Mouse (Mus musculus): ENCODE measurements around the gene Klhl31. TPM values are rescaled to one million over a fixed set of nuclear protein-coding genes. Genes with fewer than 3 reads are reported as not detected.
A peak's percentile ranks its signal among the peaks of the same experiment; 100 is the strongest.

Klhl31 gene
- 31.1 and 39.8 TPM in 2 replicates for polyA plus RNA-seq (2014; fragmentation: Nextera tagmentation; extraction: Ambion mirVana)

- peak within 1 kb of the TSS; percentile 44 for H3K27ac ChIP-seq (replicated peaks; ENCODE audit: low read depth, low read length)
- 0 out of 2 replicates have a peak, but pooled peaks cover 5% of the 10 kb centered on the region for H3K4me1 ChIP-seq (ENCODE audit: control insufficient read depth, insufficient read depth, low read length)
- no peaks in the 10 kb centered on the region for H3K36me3 ChIP-seq (ENCODE audit: control insufficient read depth, insufficient read depth, low read length)
- no peaks in the 10 kb centered on the region for H3K9me3 ChIP-seq (ENCODE audit: control insufficient read depth, low read length)
- H3K4me2 ChIP-seq (ENCODE audit: low read depth, low read length), result 0 out of 2 replicates have a peak within 1 kb of the TSS, but pooled peaks have one; percentile 4
- H3K9ac ChIP-seq (ENCODE audit: low read depth, low read length), result 0 out of 2 replicates have a peak within 1 kb of the TSS, but pooled peaks have one; percentile 14
- ATAC-seq (ENCODE audit: low read depth), result peak; percentile 64
- H3K4me3 ChIP-seq (ENCODE audit: low read depth, low read length), result no peak within 1 kb of the TSS
- no peaks in the 10 kb centered on the region for H3K27me3 ChIP-seq (replicated peaks; ENCODE audit: control insufficient read depth, insufficient read depth, low read length)
- peak; percentile 25 for DNase-seq (ENCODE audit: low spot score)
- 37% methylated on average over 9 of the region's 10 CpGs for WGBS
Measured at GRCm38 (mm10) chr9:77636450-77636951, at the start of gene Klhl31. Klhl31 (plus strand) TSS chr9:77636500.

DNA sequence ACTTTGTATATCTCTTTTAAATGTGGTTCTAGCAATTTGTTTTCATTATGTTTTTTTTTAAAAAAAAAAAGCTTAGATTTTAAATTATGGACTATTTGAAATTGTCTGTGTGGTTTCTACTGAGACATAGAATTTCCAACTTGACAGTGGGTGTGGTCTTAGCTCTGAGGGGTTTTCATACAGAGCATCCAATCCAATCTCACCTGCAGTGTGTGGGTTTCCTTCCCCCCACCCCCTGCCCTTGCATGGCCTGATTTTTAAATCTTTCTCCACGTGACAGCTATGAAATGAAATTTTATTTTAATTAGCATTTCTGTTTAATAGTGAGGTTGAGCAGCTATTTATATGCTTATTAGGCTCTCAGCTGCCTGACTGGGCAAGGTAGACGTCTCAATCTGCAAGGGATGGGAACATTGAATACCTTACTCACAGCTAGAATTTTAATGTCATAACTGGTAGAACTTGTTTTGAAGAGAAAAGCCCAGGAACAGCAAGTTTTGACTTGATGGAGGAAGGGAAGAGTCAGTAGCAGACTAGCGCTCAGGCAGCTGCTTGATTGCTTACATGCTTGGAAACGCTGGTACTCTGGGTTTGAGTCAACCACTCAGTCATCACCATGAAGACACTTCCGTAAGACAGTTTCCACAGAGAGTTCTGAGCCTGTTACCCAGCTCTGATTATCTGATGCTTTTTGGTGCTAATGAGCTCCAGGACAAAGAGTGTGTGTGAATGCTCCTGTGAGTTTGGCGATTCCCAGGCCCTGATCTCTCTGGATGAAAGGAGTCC is 49.3 kb upstream of the Klhl31 start:
- peak; percentile 71 for DNase-seq (ENCODE audit: low spot score)
- H3K9me3 ChIP-seq (ENCODE audit: control insufficient read depth, low read length), result no peaks in the 10 kb centered on the region

GRCm38 (mm10) chr9:77587616-77588015 is 48.7 kb upstream of the Klhl31 start:
- DNase-seq (ENCODE audit: low spot score), result no peak
- Histone ChIP-seq H3K36me3 (ENCODE audit: control insufficient read depth, insufficient read depth, low read length) (no peaks in the 10 kb centered on the region), H3K9ac (ENCODE audit: low read depth, low read length) (no peak overlapping the region), H3K4me1 (ENCODE audit: control insufficient read depth, insufficient read depth, low read length) (no peaks in the 10 kb centered on the region), H3K9me3 (ENCODE audit: control insufficient read depth, low read length) (no peaks in the 10 kb centered on the region), H3K4me3 (ENCODE audit: low read depth, low read length) (no peak overlapping the region), H3K4me2 (ENCODE audit: low read depth, low read length) (no peak overlapping the region), H3K27me3 (replicated peaks; ENCODE audit: control insufficient read depth, insufficient read depth, low read length) (no peaks in the 10 kb centered on the region), H3K27ac (replicated peaks; ENCODE audit: low read depth, low read length) (no peak overlapping the region)
- no peak for ATAC-seq (ENCODE audit: low read depth)
- WGBS, result 79% methylated on average over 7 of the region's 7 CpGs

More for the DNA sequence above, 49.3 kb upstream of the Klhl31 start:
- Histone ChIP-seq H3K27me3 (replicated peaks; ENCODE audit: control insufficient read depth, insufficient read depth, low read length) (no peaks in the 10 kb centered on the region), H3K36me3 (ENCODE audit: control insufficient read depth, insufficient read depth, low read length) (no peaks in the 10 kb centered on the region), H3K4me1 (ENCODE audit: control insufficient read depth, insufficient read depth, low read length) (no peaks in the 10 kb centered on the region), H3K4me3 (ENCODE audit: low read depth, low read length) (no peak overlapping the region), H3K9ac (ENCODE audit: low read depth, low read length) (no peak overlapping the region), H3K4me2 (ENCODE audit: low read depth, low read length) (no peak overlapping the region), H3K27ac (replicated peaks; ENCODE audit: low read depth, low read length) (no peak overlapping the region)
- WGBS, result 64% methylated on average over 6 of the region's 6 CpGs
- ATAC-seq (ENCODE audit: low read depth), result peak; percentile 76

DNA sequence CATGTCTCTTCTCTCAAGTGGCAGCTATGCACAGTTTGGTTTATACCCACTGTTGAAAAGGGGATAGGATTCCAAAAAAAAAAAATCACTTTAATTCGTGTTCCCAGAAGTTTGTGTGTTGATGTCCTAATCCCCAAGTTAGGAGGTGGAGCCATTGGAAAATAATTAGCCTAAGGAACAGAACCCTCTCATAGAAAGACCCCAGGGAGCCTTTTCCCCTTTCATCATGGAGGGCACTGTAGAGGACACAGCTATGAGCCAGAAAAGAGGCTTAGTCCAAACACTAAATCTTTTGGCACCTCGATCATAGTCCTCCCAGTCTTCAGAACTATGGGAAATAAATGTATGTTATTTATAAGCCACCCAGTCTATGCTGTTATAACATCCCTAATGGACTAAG is 46.8 kb upstream of the Klhl31 start:
- no peak for DNase-seq (ENCODE audit: low spot score)
- WGBS, result 58% methylated on average over 2 of the region's 2 CpGs

GRCm38 (mm10) chr9:77592423-77592822 is 43.9 kb upstream of the Klhl31 start:
- H3K9me3 ChIP-seq (ENCODE audit: control insufficient read depth, low read length), result no peaks in the 10 kb centered on the region
- H3K4me2 ChIP-seq (ENCODE audit: low read depth, low read length), result no peak overlapping the region
- no peak overlapping the region for H3K9ac ChIP-seq (ENCODE audit: low read depth, low read length)
- no peak overlapping the region for H3K4me3 ChIP-seq (ENCODE audit: low read depth, low read length)
- H3K36me3 ChIP-seq (ENCODE audit: control insufficient read depth, insufficient read depth, low read length), result no peaks in the 10 kb centered on the region
- no peaks in the 10 kb centered on the region for H3K27me3 ChIP-seq (replicated peaks; ENCODE audit: control insufficient read depth, insufficient read depth, low read length)
- DNase-seq (ENCODE audit: low spot score) (peak; percentile 87), ATAC-seq (ENCODE audit: low read depth) (peak; percentile 82)
- no peaks in the 10 kb centered on the region for H3K4me1 ChIP-seq (ENCODE audit: control insufficient read depth, insufficient read depth, low read length)
- 45% methylated on average over 4 of the region's 4 CpGs for WGBS
- no peak overlapping the region for H3K27ac ChIP-seq (replicated peaks; ENCODE audit: low read depth, low read length)

More for the DNA sequence above, 46.8 kb upstream of the Klhl31 start:
- Histone ChIP-seq H3K36me3 (ENCODE audit: control insufficient read depth, insufficient read depth, low read length) (no peaks in the 10 kb centered on the region), H3K27ac (replicated peaks; ENCODE audit: low read depth, low read length) (no peak overlapping the region), H3K4me2 (ENCODE audit: low read depth, low read length) (no peak overlapping the region), H3K9me3 (ENCODE audit: control insufficient read depth, low read length) (no peaks in the 10 kb centered on the region), H3K4me3 (ENCODE audit: low read depth, low read length) (no peak overlapping the region), H3K27me3 (replicated peaks; ENCODE audit: control insufficient read depth, insufficient read depth, low read length) (no peaks in the 10 kb centered on the region), H3K9ac (ENCODE audit: low read depth, low read length) (no peak overlapping the region), H3K4me1 (ENCODE audit: control insufficient read depth, insufficient read depth, low read length) (no peaks in the 10 kb centered on the region)
- no peak for ATAC-seq (ENCODE audit: low read depth)

DNA sequence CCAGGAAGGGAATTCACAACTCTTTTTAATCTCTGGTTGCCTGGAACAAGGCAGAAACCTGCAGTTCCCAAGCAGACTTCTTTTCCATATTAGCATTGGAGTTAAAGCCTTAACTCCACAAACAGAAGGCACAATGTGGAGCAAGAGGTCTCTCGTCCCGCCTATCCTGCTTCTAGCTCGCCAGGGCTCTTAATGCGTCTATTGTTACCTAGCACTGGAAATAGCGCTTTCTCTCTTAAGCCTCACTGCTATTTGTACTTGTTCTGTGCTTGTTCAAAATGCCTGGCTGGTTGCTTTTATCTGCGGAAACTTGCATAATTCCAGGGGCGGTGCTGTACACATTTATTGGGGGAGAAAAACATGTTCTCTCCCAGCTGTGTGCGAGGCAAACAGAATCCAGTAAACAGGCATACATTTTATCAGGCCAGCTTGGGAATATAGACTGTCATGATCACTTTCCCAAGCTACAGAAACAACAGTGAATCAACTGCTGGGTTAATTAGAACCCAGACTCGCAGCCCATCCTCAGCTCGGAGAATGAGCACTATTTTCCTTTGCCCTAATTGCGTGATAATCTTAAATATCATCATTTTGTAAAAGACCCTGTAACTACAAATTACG is 41.2 kb upstream of the Klhl31 start:
- Histone ChIP-seq H3K4me3 (ENCODE audit: low read depth, low read length) (no peak overlapping the region), H3K36me3 (ENCODE audit: control insufficient read depth, insufficient read depth, low read length) (no peaks in the 10 kb centered on the region), H3K27ac (replicated peaks; ENCODE audit: low read depth, low read length) (no peak overlapping the region), H3K4me1 (ENCODE audit: control insufficient read depth, insufficient read depth, low read length) (no peaks in the 10 kb centered on the region), H3K9me3 (ENCODE audit: control insufficient read depth, low read length) (no peaks in the 10 kb centered on the region), H3K27me3 (replicated peaks; ENCODE audit: control insufficient read depth, insufficient read depth, low read length) (no peaks in the 10 kb centered on the region), H3K9ac (ENCODE audit: low read depth, low read length) (no peak overlapping the region), H3K4me2 (ENCODE audit: low read depth, low read length) (no peak overlapping the region)
- 40% methylated on average over 12 of the region's 12 CpGs for WGBS
- no peak for ATAC-seq (ENCODE audit: low read depth)
- DNase-seq (ENCODE audit: low spot score), result peak; percentile 72

DNA sequence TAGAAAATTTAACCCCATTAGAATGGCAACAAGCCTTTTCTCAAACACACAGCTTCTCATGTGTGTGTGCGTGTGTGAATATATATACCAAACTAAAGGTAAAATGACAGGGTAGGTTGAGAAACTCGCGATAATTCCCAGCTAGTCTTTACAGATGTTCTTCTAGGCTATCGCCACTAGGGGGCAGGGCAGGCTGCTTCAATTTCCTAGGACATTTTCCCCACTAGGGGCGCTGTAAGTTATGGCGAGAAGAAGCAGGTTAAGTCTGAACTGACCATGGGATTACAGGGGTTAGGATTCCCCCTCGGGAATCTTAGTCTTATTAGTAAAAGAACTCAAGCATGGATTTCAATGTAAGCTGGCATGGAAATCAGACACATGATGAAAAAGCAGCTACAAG is 39.9 kb upstream of the Klhl31 start:
- Histone ChIP-seq H3K27me3 (replicated peaks; ENCODE audit: control insufficient read depth, insufficient read depth, low read length) (no peaks in the 10 kb centered on the region), H3K27ac (replicated peaks; ENCODE audit: low read depth, low read length) (no peak overlapping the region), H3K9ac (ENCODE audit: low read depth, low read length) (no peak overlapping the region), H3K4me1 (ENCODE audit: control insufficient read depth, insufficient read depth, low read length) (no peaks in the 10 kb centered on the region), H3K4me3 (ENCODE audit: low read depth, low read length) (no peak overlapping the region), H3K9me3 (ENCODE audit: control insufficient read depth, low read length) (no peaks in the 10 kb centered on the region), H3K36me3 (ENCODE audit: control insufficient read depth, insufficient read depth, low read length) (no peaks in the 10 kb centered on the region), H3K4me2 (ENCODE audit: low read depth, low read length) (no peak overlapping the region)
- peak; percentile 72 for DNase-seq (ENCODE audit: low spot score)
- 26% methylated on average over 7 of the region's 7 CpGs for WGBS
- no peak for ATAC-seq (ENCODE audit: low read depth)

DNA sequence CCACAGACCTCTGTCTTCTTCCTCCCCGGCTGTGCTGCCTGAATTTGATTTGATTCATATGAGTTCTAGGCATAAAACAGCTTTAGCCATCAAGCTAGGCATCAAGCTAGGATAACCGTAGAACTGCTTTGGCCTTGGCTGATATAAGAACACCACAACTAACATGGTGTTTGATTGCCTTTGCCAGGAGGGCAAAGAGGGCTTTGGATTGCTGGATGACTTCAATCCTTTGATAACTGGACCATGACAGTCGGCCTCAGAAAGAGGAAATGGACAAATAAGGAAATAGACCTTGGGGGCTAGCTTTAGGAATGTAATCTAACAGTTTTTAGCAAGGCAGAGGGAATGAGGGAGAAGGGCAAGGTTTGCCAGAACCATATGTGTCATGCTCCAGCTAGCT is 37.7 kb upstream of the Klhl31 start:
- DNase-seq (ENCODE audit: low spot score) (no peak), ATAC-seq (ENCODE audit: low read depth) (no peak)
- Histone ChIP-seq H3K9me3 (ENCODE audit: control insufficient read depth, low read length) (no peaks in the 10 kb centered on the region), H3K27me3 (replicated peaks; ENCODE audit: control insufficient read depth, insufficient read depth, low read length) (no peaks in the 10 kb centered on the region), H3K27ac (replicated peaks; ENCODE audit: low read depth, low read length) (no peak overlapping the region), H3K4me3 (ENCODE audit: low read depth, low read length) (no peak overlapping the region), H3K9ac (ENCODE audit: low read depth, low read length) (no peak overlapping the region), H3K36me3 (ENCODE audit: control insufficient read depth, insufficient read depth, low read length) (no peaks in the 10 kb centered on the region), H3K4me2 (ENCODE audit: low read depth, low read length) (no peak overlapping the region), H3K4me1 (ENCODE audit: control insufficient read depth, insufficient read depth, low read length) (no peaks in the 10 kb centered on the region)
- 34% methylated on average over 3 of the region's 3 CpGs for WGBS
